Mouse (Mus musculus) neutrophil, adult 83 days (primary cell): ENCODE measurements around the gene Olfr512. TPM values are rescaled to one million over a fixed set of nuclear protein-coding genes. Genes with fewer than 3 reads are reported as not detected.

Source experiments
- total RNA-seq, 2 experiments: library from RNA; stranded (reverse); gene quantifications; one replicate each; pipeline ENCODE4 v1.2.4; 2023

The Olfr512 gene
- not detected for total RNA-seq

DNA sequence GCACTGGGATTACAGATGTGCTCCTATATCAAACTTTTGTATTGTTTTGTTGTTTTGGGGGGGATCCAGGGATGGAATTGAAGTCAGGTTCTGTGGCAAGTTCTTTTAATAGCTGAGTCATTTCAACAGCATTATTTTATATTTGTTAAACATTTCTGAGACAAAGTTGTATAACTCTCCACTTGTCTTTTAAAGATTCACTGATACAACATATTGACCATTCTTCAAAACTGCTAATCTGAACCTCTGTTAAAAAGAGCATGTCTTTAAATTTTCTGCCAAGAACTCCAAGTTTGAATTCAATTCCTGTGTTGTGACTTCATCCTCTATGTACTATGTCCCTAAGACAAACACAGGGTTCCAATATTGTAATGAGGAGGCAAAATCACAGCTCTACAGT is at the start of gene Olfr512:
Gene Olfr512 (plus strand): TSS at position 301 of the 400 bp plus-strand sequence.

DNA sequence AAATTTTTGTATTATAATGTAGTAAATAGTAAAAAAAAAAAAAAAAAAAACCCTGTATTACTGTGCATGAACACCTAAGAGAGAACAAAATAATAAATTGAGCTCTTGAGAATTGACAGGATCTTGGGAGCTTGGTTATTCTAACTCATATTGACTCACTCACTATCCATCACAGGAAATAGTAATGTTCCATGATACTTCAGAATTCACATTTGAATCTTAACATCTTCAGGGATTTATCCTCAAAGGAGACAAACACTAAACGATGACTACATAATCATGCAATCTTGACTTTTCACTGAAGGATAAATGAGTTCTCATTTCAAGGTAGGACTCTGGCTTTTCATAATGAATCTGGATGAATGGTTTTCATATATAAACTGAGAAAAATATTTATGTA is 47.0 kb upstream of the Olfr512 start, which contains the start of gene Olfr510:
Gene Olfr510 (plus strand): TSS at position 301 of the 400 bp plus-strand sequence.

DNA sequence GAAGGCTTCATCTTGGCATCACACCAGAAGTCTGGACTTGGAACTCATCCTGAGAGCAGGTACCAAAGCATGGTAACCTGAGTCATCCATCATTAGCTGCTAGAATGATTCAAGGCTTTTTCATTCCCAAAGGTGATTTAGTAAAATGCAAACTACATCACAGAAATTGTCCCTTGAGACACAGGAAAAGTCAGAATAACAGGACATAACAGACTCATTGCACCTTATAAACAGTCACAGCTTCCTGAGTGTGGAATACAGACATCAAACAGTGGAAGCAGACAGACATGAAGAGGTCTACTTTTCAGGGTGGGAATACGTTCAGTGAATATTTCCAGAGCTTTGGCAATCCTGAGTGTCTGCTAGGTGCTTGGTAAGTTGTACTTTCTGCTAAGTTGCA is 37.6 kb downstream of the Olfr512 start, which contains the start of gene Olfr513:
Gene Olfr513 (plus strand): TSS at position 301 of the 400 bp plus-strand sequence.

Other genes starting within 250 kb of the Olfr512 start
- gene Olfr498, start 248.0 kb upstream of the Olfr512 start, total RNA-seq, result not detected
- gene Olfr502, start 188.3 kb upstream of the Olfr512 start, total RNA-seq, result not detected
- gene Olfr503, start 168.8 kb upstream of the Olfr512 start, total RNA-seq, result not detected
- not detected for gene Olfr504, start 147.5 kb upstream of the Olfr512 start, total RNA-seq
- gene Olfr506, start 102.5 kb upstream of the Olfr512 start, total RNA-seq, result not detected
- gene Olfr507, start 91.5 kb upstream of the Olfr512 start, total RNA-seq, result not detected
- not detected for gene Olfr508, start 83.3 kb upstream of the Olfr512 start, total RNA-seq
- not detected for gene Olfr509, start 61.4 kb upstream of the Olfr512 start, total RNA-seq
- not detected for gene Olfr510, start 46.9 kb upstream of the Olfr512 start, total RNA-seq
- not detected for gene Olfr513, start 37.7 kb downstream of the Olfr512 start, total RNA-seq
- not detected for gene Olfr514, start 112.7 kb downstream of the Olfr512 start, total RNA-seq
- gene Olfr516, start 137.2 kb downstream of the Olfr512 start, total RNA-seq, result not detected
- not detected for gene Olfr517, start 159.1 kb downstream of the Olfr512 start, total RNA-seq
- gene Olfr518, start 171.7 kb downstream of the Olfr512 start, total RNA-seq, result not detected
- gene Olfr519, start 181.1 kb downstream of the Olfr512 start, total RNA-seq, result not detected
- under 1 TPM; 0.26 to 0.28 TPM for gene Nlrp10, start 216.9 kb downstream of the Olfr512 start, total RNA-seq
- 100 to 1,000 TPM; 122 to 123 TPM for gene Eif3f, start 221.1 kb downstream of the Olfr512 start, total RNA-seq
- not detected for gene Tub, start 237.0 kb downstream of the Olfr512 start, total RNA-seq